ENCODE assay signal across 13 mouse cellular contexts in genomic region chr9:123773299-123773698, GRCm38 (mm10). TPM values are rescaled to one million over a fixed set of nuclear protein-coding genes. Genes with fewer than 3 reads are reported as not detected.
A peak's percentile ranks its signal among the peaks of the same experiment; 100 is the strongest.
DNase-seq lines count a peak whose midpoint lies in the region; ATAC-seq and TF ChIP-seq lines count a peak whose summit lies in the region.
"Not testable (repeated sequence)": the region's sequence is repeated elsewhere in the genome, so short reads cannot be mapped to it uniquely, and the experiment has no call there.
"Had no signal": no experiment of that assay in that cellular context is flagged by ENCODE, and none has a peak within 500 bp of the region (broad histone marks: within the 10 kb centered on the region; RNA-seq: fewer than 3 reads in every experiment).

No protein-coding gene starts in this region.

- intact Hi-C loops in gastrocnemius, adult 2 months (cut with DNase I): not testable (repeated sequence)

- peak; percentile 19 for DNase-seq in R1 (ENCODE audit: low read depth, low spot score)
- peak; percentile 9 for DNase-seq in c-Kit-positive CD71-positive TER-119-positive erythroid progenitor cells, embryonic 14.5 days (ENCODE audit: low spot score)
- DNase-seq in gastrocnemius, adult 2 months: not testable (repeated sequence)
- peak; percentile 22 to 27 for DNase-seq in kidney, postnatal 4 days
- peak; percentile 60 for DNase-seq in splenic B cell, adult 2 months (ENCODE audit: low read depth, low spot score)

- not testable (repeated sequence) for H3K4me3 ChIP-seq in gastrocnemius, adult 2 months

- not testable (repeated sequence) for H3K27ac ChIP-seq in gastrocnemius, adult 2 months

- not testable (repeated sequence) for H3K36me3 ChIP-seq in splenic B cell, adult 2 months (ENCODE audit: control insufficient read depth, insufficient read depth, low read length, poor library complexity, severe bottlenecking)

- TF ChIP-seq CTCF in gastrocnemius, adult 2 months (IDR thresholded peaks at IDR 0.05): peak; percentile 25; the same call in 1 of the 2 replicates

- peak; percentile 34 for ATAC-seq in CD4-positive, CD25-positive, alpha-beta regulatory T cell, adult 4 months
- 0 out of 2 replicates have a peak, but pooled peaks have one; percentile 52 for ATAC-seq in megakaryocyte-erythroid progenitor cell, adult 5-6 weeks (replicated peaks; ENCODE audit: low FRiP score, low TSS enrichment, poor library complexity, severe bottlenecking)

- not testable (repeated sequence) for H3K27me3 ChIP-seq in splenic B cell, adult 2 months (ENCODE audit: control insufficient read depth, insufficient read depth, low read length, poor library complexity, severe bottlenecking)

RNA-seq across cellular contexts. Expression of gene Cxcr6, which starts 33.0 kb away (rescaled TPM):
- 10 to 100 TPM; 25.3 to 37.5 TPM for polyA plus RNA-seq in CD4-positive, CD25-positive, alpha-beta regulatory T cell, adult 4 months (2017; shearing (Covaris generic))
- total RNA-seq in gastrocnemius, adult 2 months (2021): under 1 TPM in 1 of 2 experiments, not detected in 1; 0.15 TPM
- total RNA-seq in megakaryocyte-erythroid progenitor cell, adult 5-6 weeks (2014; fragmentation: Nextera tagmentation): 1.1 and 1.4 TPM in 2 replicates
- total RNA-seq in megakaryocyte-erythroid progenitor cell, adult 5-6 weeks (2017): 0.70 TPM in 1 of 2 replicates, not detected in the other
- total RNA-seq: adrenal gland, postnatal 4 days; gastrocnemius, postnatal 25 days; heart, postnatal 36 days; layer of hippocampus, postnatal 14 days; left cerebral cortex, postnatal 25 days had no signal
- polyA plus RNA-seq: neural tube, embryonic 12.5 days had no signal

RNA-seq across cellular contexts. Expression of gene Lztfl1, which starts 55.8 kb away (rescaled TPM):
- 10 to 100 TPM; 42.1 to 48.2 TPM for polyA plus RNA-seq in CD4-positive, CD25-positive, alpha-beta regulatory T cell, adult 4 months (2017; shearing (Covaris generic))
- 10 to 100 TPM; 18.4 to 20.5 TPM for total RNA-seq in gastrocnemius, adult 2 months (2021)
- total RNA-seq in megakaryocyte-erythroid progenitor cell, adult 5-6 weeks (2014; fragmentation: Nextera tagmentation): 35.2 and 42.5 TPM in 2 replicates
- 28.1 and 30.4 TPM in 2 replicates for total RNA-seq in megakaryocyte-erythroid progenitor cell, adult 5-6 weeks (2017)
